Mouse (Mus musculus) cerebellum, adult 11-12 months (tissue): ENCODE data around the gene Asgr2.
"Not testable (repeated sequence)": the region's sequence is repeated elsewhere in the genome, so short reads cannot be mapped to it uniquely, and the experiment has no call there.

Experiments used
- DNase-seq: peaks from one replicate; pipeline ENCODE4 v3.0.0; 2022

The Asgr2 gene

DNA sequence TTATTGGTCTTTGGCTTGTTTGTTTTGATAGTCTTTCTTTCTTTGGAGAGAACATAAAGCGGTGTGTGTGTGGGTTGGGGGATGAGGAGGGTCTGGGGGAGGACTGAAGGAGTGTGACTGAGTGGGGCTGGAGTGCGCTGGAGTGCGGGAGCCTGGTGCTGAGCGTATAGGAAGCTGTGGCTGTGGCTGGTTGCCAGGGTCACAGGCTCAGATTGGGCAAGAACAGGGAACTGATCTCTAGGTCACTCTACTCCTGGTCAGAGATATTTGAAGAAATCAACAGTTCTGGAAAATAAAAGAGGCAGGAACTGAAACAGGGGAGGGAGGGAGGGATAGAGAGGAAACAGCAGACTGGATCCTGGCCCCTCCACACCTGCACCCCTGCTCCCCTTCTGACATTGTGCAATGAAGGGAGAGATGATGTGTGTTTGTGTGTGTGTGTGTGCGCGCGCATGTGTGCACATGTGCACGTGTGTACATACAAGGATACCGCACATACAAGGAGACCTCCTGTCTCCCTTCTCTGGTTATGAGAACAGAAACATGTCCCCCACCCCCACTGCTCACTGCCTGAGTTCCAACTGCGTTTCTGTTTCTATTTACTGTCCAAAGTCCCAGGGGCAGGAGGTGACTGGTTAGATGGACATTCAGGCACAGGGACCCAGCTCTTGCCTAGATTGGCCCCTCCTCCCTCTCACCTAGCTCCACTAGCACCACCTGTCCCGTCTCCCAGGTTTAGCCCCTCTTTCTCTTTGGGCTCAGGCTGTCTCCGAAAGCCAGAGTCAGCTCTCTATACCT lies at the start of gene Asgr2:
Gene Asgr2 (plus strand): TSS at position 659 of the 798 bp plus-strand sequence.
- DNase-seq: no peak

DNA sequence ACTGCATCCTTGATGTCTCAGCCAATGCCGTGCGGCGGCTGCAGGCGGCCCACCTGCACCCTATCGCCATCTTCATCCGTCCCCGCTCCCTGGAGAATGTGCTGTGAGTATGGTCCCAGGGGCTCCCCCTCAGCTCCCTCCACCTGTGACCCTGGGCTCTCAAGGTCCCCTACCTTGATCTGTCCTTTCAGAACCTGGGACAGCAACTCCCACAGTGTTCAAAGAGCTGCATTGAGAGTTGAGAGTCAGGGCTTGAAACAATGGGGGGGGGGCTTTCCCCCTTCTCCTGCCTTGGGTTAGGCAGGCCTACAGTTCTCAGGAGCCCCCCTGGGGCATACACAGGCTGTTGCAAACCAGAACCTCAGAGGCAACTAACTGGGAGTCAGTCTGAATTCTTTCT lies 48.8 kb upstream of the Asgr2 start:
- DNase-seq: no peak

DNA sequence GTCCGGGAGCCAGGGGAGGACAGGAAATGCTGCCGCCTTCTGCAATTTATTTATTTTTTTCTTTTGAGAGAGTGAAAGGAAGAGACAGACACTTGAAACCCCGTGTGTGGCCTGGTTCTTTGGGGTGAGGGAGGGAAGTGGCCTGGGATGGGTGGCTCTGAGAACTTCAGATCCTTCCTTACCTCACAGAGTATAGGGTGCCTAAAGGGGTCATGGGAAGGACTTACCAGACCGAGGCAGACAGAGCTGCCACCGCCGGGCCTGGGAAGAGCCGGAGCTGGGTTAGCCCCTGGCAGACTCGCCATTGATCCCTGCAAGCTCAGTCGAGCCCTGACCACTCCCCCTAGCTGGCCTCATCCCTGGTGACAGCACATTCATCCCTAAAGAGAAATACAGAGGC lies 47.0 kb upstream of the Asgr2 start:
- DNase-seq: no peak

DNA sequence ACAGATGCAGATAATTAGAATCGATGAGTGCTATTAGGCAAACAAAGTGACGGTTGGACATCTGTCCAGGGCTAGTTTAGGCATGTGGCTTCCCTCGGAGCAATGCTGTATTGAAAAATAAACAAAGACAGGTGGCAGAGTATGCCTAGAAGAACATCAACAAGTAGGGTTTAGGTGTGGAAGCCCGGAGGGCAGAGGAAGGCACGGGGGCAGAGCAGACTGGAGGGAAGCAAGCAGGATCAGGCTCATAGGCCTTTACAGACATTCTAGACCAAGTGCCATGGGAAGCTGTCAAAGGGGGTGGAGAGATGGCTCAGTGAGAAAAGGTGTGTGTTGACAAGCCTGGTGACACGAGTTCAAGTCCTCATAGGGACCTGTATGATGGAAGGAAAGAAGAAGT lies 43.1 kb upstream of the Asgr2 start:
- no peak for DNase-seq

- no peak for DNase-seq
Observed at GRCm38 (mm10) chr11:70049816-70050215, 42.6 kb upstream of the Asgr2 start.

- no peak for DNase-seq
Observed at GRCm38 (mm10) chr11:70053156-70053555, 39.3 kb upstream of the Asgr2 start.

DNA sequence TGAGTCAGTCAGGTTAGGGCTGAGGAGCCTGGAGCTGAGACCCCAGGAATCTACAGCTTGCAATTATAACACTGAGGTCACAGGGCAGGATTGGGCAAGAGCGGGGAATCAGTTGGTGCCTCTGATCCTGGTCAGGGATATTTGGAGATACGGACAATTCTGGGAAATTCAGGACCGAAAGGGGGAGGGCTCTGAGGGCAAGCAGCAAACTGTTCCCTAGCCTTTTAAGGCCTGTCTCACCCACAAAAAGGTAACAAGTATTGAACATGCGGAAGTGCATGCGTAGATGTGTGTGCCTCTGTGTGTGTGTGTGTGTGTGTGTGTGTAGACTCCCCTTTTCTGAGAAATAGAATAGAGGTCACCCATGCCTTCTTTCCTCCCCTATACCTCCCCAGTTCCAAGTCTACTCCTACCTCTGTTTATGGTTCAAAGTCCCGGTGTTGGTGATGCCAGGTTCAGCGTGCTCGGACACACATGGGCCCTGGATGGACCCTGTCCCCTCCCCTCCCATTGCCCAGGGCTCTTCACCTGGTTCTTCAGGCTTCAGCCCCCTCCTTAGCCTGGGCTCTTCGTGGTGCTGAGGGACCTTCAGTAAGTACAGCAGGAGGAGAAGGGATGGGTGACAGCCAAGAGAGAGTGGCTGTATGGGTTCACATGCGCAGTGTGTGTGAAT lies 38.4 kb upstream of the Asgr2 start, which contains the start of gene Asgr1:
Gene Asgr1 (plus strand): TSS at position 188 of the 673 bp plus-strand sequence.
- no peak for DNase-seq

- no peak for DNase-seq
Observed at GRCm38 (mm10) chr11:70055618-70056214, 36.7 kb upstream of the Asgr2 start.

DNA sequence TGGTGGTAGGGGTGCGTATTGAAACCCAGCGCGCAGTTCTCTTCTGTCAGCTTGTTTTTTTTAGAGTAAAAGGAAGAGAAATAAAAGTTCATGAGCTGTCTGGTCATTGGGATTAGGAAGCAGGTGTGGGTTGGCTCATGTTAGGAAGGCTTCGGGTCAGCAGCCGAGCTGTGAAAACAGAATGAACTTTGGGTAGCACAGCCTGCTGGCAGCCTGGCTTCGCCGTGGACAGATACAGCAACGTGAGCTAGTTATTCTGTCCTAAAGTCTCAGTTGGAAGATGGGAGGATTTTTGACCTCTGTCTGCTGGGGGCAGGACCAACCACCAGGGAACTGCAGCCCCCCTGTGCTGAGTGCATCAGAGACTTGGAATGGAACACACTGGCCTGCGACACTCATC lies 34.6 kb upstream of the Asgr2 start:
- no peak for DNase-seq

GRCm38 (mm10) chr11:70059930-70060329 lies 32.5 kb upstream of the Asgr2 start:
- DNase-seq: no peak

DNA sequence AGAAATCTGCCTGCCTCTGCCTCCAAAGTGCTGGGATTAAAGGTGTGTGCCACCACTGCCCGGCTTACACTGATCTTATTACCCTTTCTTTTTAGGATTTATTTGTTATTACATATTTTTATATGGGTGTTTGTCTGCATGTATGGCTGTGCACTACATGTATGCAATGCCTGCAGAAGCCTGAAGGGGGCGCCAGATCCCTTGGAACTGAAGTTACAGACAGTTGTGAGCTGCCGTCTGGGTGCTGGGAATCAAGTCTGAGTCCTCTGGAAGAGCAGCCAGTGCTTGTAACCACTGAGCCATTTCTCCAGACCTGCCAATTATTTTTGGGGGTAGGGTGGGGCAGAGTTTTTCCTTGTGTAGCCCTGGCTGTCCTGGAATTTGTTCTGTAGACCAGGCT lies 29.4 kb upstream of the Asgr2 start:
- DNase-seq: no peak

DNA sequence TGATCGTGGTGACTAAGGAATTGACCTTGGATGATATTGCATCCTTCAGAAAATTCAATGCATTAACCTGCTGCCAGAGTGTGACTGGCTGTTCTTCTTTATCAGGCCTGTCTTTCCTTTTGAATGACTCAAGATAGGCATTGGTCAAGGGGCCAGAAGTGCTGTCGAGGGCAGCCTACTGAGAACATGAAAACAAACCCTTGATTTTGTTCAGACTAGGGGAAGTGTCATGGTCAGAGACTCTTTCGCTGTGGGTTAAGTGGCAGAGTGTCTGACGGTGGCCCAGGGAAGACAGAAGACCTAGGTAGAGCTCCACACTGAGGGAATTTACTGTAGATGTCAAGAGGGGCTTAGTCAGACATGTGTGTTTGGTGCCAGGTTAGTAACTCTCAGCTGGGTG lies 25.7 kb upstream of the Asgr2 start:
- DNase-seq: no peak

- DNase-seq: no peak
Observed at GRCm38 (mm10) chr11:70068245-70068644, 24.2 kb upstream of the Asgr2 start.

- DNase-seq: no peak
Observed at GRCm38 (mm10) chr11:70070057-70070456, 22.4 kb upstream of the Asgr2 start.

DNA sequence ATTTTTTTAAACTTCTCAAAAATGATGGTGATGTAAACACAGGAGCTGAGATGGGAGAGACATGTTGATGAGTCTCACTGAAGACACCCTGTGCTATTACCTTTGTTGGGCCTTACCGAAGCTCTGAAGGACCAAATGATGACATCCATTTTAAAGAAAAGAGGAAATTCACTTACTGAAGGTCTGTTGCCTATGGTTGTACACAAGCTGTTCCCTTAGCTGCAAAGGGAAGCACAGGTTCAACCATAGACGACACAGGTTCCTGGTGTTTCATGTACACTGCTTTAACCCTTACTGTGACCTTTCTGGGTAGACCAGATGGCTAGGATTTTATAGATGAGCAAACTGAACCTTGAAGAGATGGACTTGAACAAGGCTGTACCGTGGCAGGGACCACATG lies 21.8 kb upstream of the Asgr2 start:
- not testable (repeated sequence) for DNase-seq

DNA sequence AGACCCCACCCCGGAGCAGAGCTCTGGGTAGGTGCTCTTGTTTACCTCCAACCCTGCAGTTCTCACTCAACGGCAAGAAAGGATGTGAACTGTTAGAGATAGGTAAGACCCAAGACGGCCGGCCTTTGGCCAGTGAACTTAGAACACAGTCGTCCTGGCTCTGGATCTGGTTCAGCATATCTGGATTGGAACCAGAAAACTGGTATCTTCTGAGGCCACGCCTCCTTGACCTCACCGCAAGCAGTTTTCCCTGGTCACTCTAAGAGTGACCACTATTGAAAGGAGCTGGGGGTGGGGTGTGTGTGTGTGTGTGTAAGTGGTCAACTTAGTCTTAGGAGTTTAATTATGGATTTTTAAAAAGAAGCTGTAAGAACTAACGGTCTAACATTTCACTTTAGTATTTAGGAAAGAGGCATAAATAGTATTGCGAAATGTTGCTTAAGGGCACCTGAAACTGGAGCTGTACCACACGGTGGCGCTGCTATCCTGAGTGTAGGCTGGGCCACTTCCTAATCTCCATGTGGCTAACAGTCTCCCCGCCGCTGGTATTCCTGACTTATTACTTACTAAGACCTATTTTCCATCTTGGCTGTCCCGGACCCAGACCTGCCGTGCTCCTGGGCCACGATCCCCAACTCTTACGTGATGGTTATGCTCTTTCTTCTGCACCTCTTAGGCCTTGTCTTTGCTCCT lies 17.9 kb upstream of the Asgr2 start:
- DNase-seq: peak; percentile 48

DNA sequence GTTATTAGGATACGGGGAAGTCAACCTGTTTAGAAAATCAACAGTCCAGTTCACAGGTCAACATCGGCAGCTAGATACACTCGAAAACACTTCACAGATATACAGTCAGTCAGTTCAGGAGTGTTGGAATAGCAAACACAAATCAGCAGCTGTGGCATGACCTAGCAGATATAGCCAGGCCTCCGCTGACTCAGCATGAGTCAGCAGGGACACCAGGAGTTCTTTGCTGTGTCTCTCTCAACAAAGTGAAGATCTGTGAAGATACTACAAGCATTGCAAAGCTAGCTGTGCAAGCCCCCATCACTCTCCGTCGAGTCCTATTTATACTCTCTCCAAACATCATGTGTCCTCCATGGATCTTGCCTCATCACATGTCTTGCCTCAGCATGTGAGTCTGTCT lies 16.9 kb upstream of the Asgr2 start:
- DNase-seq: no peak

GRCm38 (mm10) chr11:70077441-70077840 lies 15.0 kb upstream of the Asgr2 start:
- DNase-seq: no peak

- no peak for DNase-seq
Observed at GRCm38 (mm10) chr11:70079175-70079574, 13.3 kb upstream of the Asgr2 start.

DNA sequence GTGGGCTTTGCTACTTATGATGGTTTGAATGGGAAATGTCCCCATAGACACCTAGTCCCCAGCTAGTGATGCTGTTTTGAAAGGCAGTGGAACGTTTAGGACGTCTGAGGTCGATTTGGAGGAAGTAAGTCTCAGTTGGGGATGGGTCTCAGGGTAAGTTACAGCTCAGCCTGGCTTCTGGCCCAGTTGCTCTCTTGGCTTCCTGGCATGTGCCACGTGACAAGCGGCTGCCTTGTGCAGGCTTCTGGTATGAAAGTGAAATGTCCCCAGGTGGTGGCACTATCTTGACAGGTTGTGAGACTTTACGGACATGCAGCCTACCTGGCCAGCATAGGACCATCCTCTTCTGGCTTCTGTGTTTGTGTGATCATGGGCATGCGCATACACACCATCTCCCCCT lies 12.5 kb upstream of the Asgr2 start:
- DNase-seq: no peak

- no peak for DNase-seq
Observed at GRCm38 (mm10) chr11:70080803-70081590, 11.4 kb upstream of the Asgr2 start.

DNA sequence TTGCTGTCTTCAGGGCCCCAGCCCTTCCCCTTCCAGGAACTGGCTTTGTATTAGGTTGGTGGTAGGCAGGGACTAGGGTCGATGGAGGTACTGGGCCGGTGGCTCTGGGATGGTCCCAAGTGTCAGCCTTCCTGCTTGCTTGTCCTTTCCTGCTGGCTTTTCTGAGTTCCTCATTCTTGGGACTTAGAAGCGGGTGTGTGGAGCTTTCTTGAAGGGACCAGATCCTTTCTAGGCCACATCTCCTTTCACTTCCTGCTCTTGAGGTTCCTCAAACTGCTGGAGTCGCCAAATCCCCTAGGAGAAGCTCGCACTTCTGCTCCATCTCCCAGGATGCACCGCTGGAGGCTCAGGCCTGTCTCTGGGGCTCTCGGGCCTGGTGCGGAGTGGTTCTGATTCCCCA lies 7.9 kb upstream of the Asgr2 start:
- DNase-seq: no peak

DNA sequence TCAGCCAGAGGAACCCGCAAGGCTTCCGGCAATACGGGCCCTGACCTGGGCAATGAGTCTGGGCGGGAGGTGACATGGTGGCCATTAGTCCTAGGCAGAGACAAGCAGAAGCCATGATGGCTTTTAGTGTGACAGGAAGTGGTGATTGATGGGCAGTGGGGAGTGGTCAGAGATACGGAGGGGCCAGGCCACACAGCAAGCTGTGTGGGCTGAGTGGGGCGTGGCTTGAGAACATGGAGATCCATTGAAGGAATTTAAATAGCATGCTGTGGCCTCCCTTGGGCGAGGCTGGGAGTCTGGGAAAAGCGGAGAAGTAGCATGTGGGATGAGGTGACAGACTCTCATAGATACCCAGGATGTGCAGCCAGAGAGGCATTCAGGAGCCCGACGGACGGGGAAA lies 5.0 kb downstream of the Asgr2 start:
- DNase-seq: no peak
